Mouse (Mus musculus): Measurements from ENCODE around the gene Kif4. TPM values are rescaled to one million over a fixed set of nuclear protein-coding genes. Genes with fewer than 3 reads are reported as not detected.

Gene Kif4
- polyA plus RNA-seq, 1 experiment from 2014 or later: 22.8 TPM

- Histone ChIP-seq H3K9ac (ENCODE audit: low read length) (0 out of 2 replicates have a peak overlapping the region, but pooled peaks have one; percentile 70), H3K9me3 (replicated peaks; ENCODE audit: control insufficient read depth, low read length) (no peaks in the 10 kb centered on the region), H3K4me3 (replicated peaks; ENCODE audit: low read length) (peak overlapping the region; percentile 59), H3K27me3 (ENCODE audit: control insufficient read depth, insufficient read depth, low read length) (no peaks in the 10 kb centered on the region), H3K4me1 (ENCODE audit: control insufficient read depth, insufficient read depth, low read length) (0 out of 2 replicates have a peak, but pooled peaks cover 7% of the 10 kb centered on the region), H3K4me2 (ENCODE audit: low read depth, low read length) (peak overlapping the region; percentile 61), H3K27ac (ENCODE audit: low read length) (peak overlapping the region; percentile 76), H3K36me3 (ENCODE audit: control insufficient read depth, insufficient read depth, low read length) (no peaks in the 10 kb centered on the region)
- WGBS: 14% methylated on average over 9 of the region's 9 CpGs
- peak; percentile 11; the same call in 1 of the 2 replicates for ATAC-seq (ENCODE audit: insufficient read depth, low FRiP score)
Measured at GRCm38 (mm10) chrX:100776494-100776893, 151.0 kb downstream of the Kif4 start.

Other genes with a start within 250 kb of the Kif4 start
- gene Otud6a, start 196.7 kb upstream of the Kif4 start, polyA plus RNA-seq (2015; fragmentation: Nextera tagmentation; extraction: Ambion mirVana): not detected in 2 replicates
- 0.55 and 0.84 TPM in 2 replicates for gene Awat2, start 183.0 kb upstream of the Kif4 start, polyA plus RNA-seq (2015; fragmentation: Nextera tagmentation; extraction: Ambion mirVana)
- 33.2 and 35.1 TPM in 2 replicates for gene Igbp1, start 131.4 kb upstream of the Kif4 start, polyA plus RNA-seq (2015; fragmentation: Nextera tagmentation; extraction: Ambion mirVana)
- not detected in 2 replicates for gene Dgat2l6, start 100.9 kb upstream of the Kif4 start, polyA plus RNA-seq (2015; fragmentation: Nextera tagmentation; extraction: Ambion mirVana)
- gene Awat1, start 53.5 kb upstream of the Kif4 start, polyA plus RNA-seq (2015; fragmentation: Nextera tagmentation; extraction: Ambion mirVana): not detected in 2 replicates
- gene P2ry4, start 30.9 kb upstream of the Kif4 start, polyA plus RNA-seq (2015; fragmentation: Nextera tagmentation; extraction: Ambion mirVana): 0.27 and 0.41 TPM in 2 replicates
- gene Arr3, start 20.2 kb upstream of the Kif4 start, polyA plus RNA-seq (2015; fragmentation: Nextera tagmentation; extraction: Ambion mirVana): not detected in 2 replicates
- gene Pdzd11, start 831 bp downstream of the Kif4 start, polyA plus RNA-seq (2015; fragmentation: Nextera tagmentation; extraction: Ambion mirVana): 80.1 and 93.6 TPM in 2 replicates
- 12.0 and 12.1 TPM in 2 replicates for gene Gdpd2, start 104.1 kb downstream of the Kif4 start, polyA plus RNA-seq (2015; fragmentation: Nextera tagmentation; extraction: Ambion mirVana)
- gene Dlg3, start 142.0 kb downstream of the Kif4 start, polyA plus RNA-seq (2015; fragmentation: Nextera tagmentation; extraction: Ambion mirVana): 8.6 and 9.7 TPM in 2 replicates

Data from stomach, embryonic 16.5 days (tissue).